Mouse (Mus musculus) limb, embryonic 14.5 days (tissue): ENCODE measurements around the gene Usp22. TPM values are rescaled to one million over a fixed set of nuclear protein-coding genes. Genes with fewer than 3 reads are reported as not detected.

Experiments
- ATAC-seq: fragments of 200-750 bp; cut with Nextera tagmentation; 2 replicates; pipeline ENCODE4 v1.8.0; 2017; ENCODE audit warnings: low read depth, moderate number of reproducible peaks, moderate TSS enrichment; ENCODE audit not compliant: low FRiP score
- DNase-seq: peaks from one replicate; pipeline ENCODE4 v3.0.0-alpha.2; 2015; ENCODE audit warnings: low spot score
- H3K27ac ChIP-seq: fragments of 300-500 bp; sonication (generic); replicated peaks from 2 replicates; pipeline ENCODE4 v1.5.1; 2014; ENCODE audit warnings: low read depth, mild to moderate bottlenecking, low read length, moderate library complexity, mixed read lengths
- H3K27me3 ChIP-seq: fragments of 300-500 bp; sonication (generic); 2 replicates; pipeline ENCODE4 v1.6.1; 2014; ENCODE audit warnings: low read length, mixed read lengths; ENCODE audit not compliant: control insufficient read depth, insufficient read depth
- H3K36me3 ChIP-seq: fragments of 300-500 bp; sonication (generic); 2 replicates; pipeline ENCODE4 v1.6.1; 2014; ENCODE audit warnings: mild to moderate bottlenecking, low read length, moderate library complexity, mixed read lengths; ENCODE audit not compliant: control insufficient read depth, insufficient read depth
- H3K4me1 ChIP-seq: fragments of 300-500 bp; sonication (generic); 2 replicates; pipeline ENCODE4 v1.6.1; 2014; ENCODE audit warnings: antibody characterized with exemption, low read length, mixed read lengths; ENCODE audit not compliant: control insufficient read depth, insufficient read depth
- H3K4me2 ChIP-seq: fragments of 300-500 bp; sonication (generic); replicated peaks from 2 replicates; pipeline ENCODE4 v1.6.1; 2014; ENCODE audit warnings: low read depth, mild to moderate bottlenecking, low read length, moderate library complexity; ENCODE audit not compliant: severe bottlenecking
- H3K4me3 ChIP-seq: fragments of 300-500 bp; sonication (generic); replicated peaks from 2 replicates; pipeline ENCODE4 v1.5.1; 2014; ENCODE audit warnings: low read length
- H3K9ac ChIP-seq: fragments of 300-500 bp; sonication (generic); 2 replicates; pipeline ENCODE4 v1.6.1; 2014; ENCODE audit warnings: mild to moderate bottlenecking, low read depth, low read length, moderate library complexity; ENCODE audit not compliant: severe bottlenecking
- H3K9me3 ChIP-seq: fragments of 300-500 bp; sonication (generic); 2 replicates; pipeline ENCODE4 v1.6.1; 2016; ENCODE audit warnings: low read length; ENCODE audit not compliant: control insufficient read depth
- POLR2A ChIP-seq: fragments of 200-500 bp; IDR thresholded peaks from 2 replicates; pipeline ENCODE4 v1.8.0; 2012; ENCODE audit warnings: inconsistent platforms, mild to moderate bottlenecking, moderate library complexity, borderline replicate concordance; ENCODE audit not compliant: insufficient read depth, insufficient read length; ENCODE audit errors: extremely low read depth
- WGBS: fragments of 180-500 bp; shearing (Covaris S2); extraction: QIAGEN DNeasy Blood & Tissue Kit; methylation state at CpG from one replicate; pipeline ENCODE4 v1.1.7; 2014; 5-methylcytosine and 5-hydroxymethylcytosine counted together
- polyA plus RNA-seq, 2 experiments: library from polyadenylated mRNA; depleted of rRNA in 1 of 2; stranded (reverse) in 1 of 2; unstranded in 1 of 2; fragments of >200 nt; fragmentation: Nextera tagmentation in 1 of 2; extraction: Ambion mirVana in 1 of 2; gene quantifications; 2 replicates each; pipeline versions ENCODE4 v1.2.1 to v1.2.3; 2012 to 2014

The Usp22 gene
- polyA plus RNA-seq, 2 experiments: 123 to 174 TPM

DNA sequence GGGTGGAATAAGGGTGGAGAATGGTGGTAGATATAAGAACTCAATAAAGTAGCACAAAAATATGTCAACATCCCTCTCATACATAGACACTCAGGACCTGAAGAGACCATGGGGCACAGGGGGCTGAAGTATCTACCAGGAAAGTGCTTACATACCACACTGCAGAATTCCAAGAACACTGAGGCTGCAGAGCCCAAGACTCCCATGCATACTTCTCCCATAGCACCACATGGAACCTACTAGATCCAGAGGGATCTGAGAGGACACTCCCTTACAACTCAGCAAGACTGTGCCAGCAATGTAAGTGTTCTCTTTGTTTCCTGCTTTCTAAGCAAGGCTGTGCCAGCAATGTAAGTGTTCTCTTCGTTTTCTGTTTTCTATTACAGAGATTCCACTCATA lies 9.0 kb upstream of the Usp22 start:
- ATAC-seq (no peak), DNase-seq (no peak)
- H3K27me3 ChIP-seq: no peaks in the 10 kb centered on the region
- no peaks in the 10 kb centered on the region for H3K36me3 ChIP-seq
- no peak for TF ChIP-seq POLR2A
- no peak overlapping the region for H3K4me2 ChIP-seq
- H3K4me1 ChIP-seq: peaks cover 14% of the 10 kb centered on the region; the same call in 1 of the 2 replicates
- H3K9ac ChIP-seq: no peak overlapping the region
- no peak overlapping the region for H3K4me3 ChIP-seq
- 63% methylated on average over 1 of the region's 1 CpGs for WGBS
- peaks cover 4% of the 10 kb centered on the region; the same call in 1 of the 2 replicates for H3K9me3 ChIP-seq
- H3K27ac ChIP-seq: 0 out of 2 replicates have a peak overlapping the region, but pooled peaks have one; percentile 1

DNA sequence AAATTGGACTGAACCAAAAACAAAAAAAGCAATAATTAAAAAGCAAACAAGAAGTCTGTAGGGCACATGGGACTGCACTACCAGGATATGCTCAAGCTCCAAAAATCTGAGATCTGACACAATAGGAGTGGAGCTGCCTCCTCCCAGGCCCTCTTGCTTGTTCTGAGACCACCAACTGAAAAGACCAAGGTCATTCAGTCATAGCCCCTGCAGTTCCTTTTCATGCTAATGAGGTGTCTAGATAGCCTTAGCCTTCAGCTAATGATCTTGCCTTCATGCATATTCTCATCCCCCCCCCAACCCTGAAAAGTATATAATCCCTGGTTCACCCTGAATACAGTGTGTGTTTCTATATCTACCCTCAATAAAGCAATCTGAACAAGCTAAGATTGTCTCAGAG lies 6.8 kb upstream of the Usp22 start:
- Histone ChIP-seq H3K36me3 (no peaks in the 10 kb centered on the region), H3K4me3 (no peak overlapping the region), H3K9ac (no peak overlapping the region), H3K27me3 (no peaks in the 10 kb centered on the region), H3K9me3 (peaks cover 4% of the 10 kb centered on the region; the same call in 1 of the 2 replicates), H3K4me2 (no peak overlapping the region), H3K27ac (no peak overlapping the region), H3K4me1 (peaks cover 14% of the 10 kb centered on the region; the same call in 1 of the 2 replicates)
- no peak for DNase-seq
- ATAC-seq: no peak
- TF ChIP-seq POLR2A: no peak

DNA sequence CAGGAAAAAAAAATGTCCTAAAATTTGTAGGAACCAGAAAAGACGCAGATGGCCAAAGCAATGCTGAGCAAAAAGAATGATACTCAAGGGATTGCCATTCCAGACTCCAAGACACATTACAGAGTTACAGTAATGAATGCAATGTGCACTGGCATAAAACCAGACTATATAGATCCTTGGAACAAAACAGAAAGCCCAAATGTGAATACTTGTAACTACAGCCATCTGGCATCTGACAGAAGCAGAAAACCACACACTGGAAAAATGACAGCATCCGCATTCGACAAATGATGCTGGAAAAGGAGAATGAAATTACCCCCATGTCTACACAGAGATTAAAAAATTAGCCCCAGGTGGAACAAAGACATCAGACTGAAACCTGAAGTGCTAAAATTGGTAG lies 5.5 kb upstream of the Usp22 start:
- DNase-seq (peak; percentile 80), ATAC-seq (peak; percentile 53)
- H3K4me3 ChIP-seq: no peak overlapping the region
- H3K27ac ChIP-seq: peak overlapping the region; percentile 58; the same call in 1 of the 2 replicates
- H3K27me3 ChIP-seq: no peaks in the 10 kb centered on the region
- no peaks in the 10 kb centered on the region for H3K9me3 ChIP-seq
- no peak for TF ChIP-seq POLR2A
- H3K4me1 ChIP-seq: peaks cover 18% of the 10 kb centered on the region
- no peaks in the 10 kb centered on the region for H3K36me3 ChIP-seq
- WGBS: 40% methylated on average over 3 of the region's 3 CpGs
- no peak overlapping the region for H3K9ac ChIP-seq
- H3K4me2 ChIP-seq: no peak overlapping the region; the same call in 1 of the 2 replicates

DNA sequence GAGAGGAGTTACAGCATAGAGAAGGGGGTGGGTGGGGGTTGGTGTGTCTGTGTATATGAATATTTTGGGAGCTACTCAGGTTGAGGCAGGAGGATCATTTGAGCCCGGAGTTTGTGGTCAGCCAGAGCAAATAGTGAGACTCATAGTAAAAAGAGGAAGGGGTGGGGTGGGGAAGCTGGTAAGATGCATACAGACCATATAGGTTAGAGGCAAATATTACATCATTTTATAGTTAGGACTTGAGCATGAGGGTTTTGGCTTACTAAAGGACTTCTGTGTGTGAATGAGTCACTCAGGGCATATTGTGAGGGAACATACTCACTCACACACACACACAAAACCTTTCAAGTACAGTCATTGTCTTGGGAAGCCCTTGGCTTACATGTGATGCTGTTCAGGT lies 1.5 kb upstream of the Usp22 start:
- Histone ChIP-seq H3K9ac (no peak overlapping the region), H3K36me3 (no peaks in the 10 kb centered on the region), H3K27me3 (no peaks in the 10 kb centered on the region), H3K4me3 (no peak overlapping the region), H3K4me1 (peaks cover 28% of the 10 kb centered on the region), H3K4me2 (no peak overlapping the region), H3K9me3 (no peaks in the 10 kb centered on the region), H3K27ac (no peak overlapping the region)
- no peak for TF ChIP-seq POLR2A
- 96% methylated on average over 1 of the region's 1 CpGs for WGBS
- no peak for ATAC-seq
- no peak for DNase-seq

DNA sequence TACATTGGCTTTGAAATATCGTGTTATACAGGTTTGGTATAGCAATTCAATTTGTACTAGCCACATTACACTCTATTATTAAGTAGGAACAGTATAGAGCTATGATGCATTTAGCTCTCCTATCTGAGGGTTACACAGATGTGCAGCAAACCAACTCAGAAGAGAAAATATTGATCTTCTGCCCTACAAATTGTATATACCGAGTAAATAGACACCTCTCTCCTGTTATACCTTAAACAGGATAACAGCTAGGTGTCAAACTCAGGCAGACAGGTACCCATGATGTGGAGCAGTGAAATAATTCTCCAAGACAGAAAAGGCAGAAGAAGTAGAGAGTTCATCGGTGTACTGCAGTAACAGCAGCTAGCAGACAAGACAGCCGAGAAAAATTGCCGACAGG lies 923 bp upstream of the Usp22 start:
- no peak for ATAC-seq
- no peak for TF ChIP-seq POLR2A
- no peaks in the 10 kb centered on the region for H3K27me3 ChIP-seq
- WGBS: 76% methylated on average over 5 of the region's 5 CpGs
- peak overlapping the region; percentile 54; the same call in 1 of the 2 replicates for H3K4me2 ChIP-seq
- H3K36me3 ChIP-seq: no peaks in the 10 kb centered on the region
- H3K4me3 ChIP-seq: peak overlapping the region; percentile 31; the same call in 1 of the 2 replicates
- H3K4me1 ChIP-seq: peaks cover 27% of the 10 kb centered on the region
- DNase-seq: no peak
- H3K27ac ChIP-seq: no peak overlapping the region
- no peak overlapping the region for H3K9ac ChIP-seq
- H3K9me3 ChIP-seq: no peaks in the 10 kb centered on the region
